Mouse (Mus musculus): ENCODE measurements around the gene Mylip. TPM values are rescaled to one million over a fixed set of nuclear protein-coding genes. Genes with fewer than 3 reads are reported as not detected.

Gene Mylip
- total RNA-seq (2023), result 10 to 100 TPM; 37.5 to 38.0 TPM

GRCm38 (mm10) chr13:45389448-45390311, at the start of gene Mylip:
Gene Mylip, plus strand, starts transcription at chr13:45389742.

Other genes starting within 250 kb of the Mylip start
- gene Gmpr, start 117.7 kb downstream of the Mylip start, total RNA-seq (2023), result 1 to 10 TPM in 1 of 2 experiments, under 1 TPM in 1; 0.81 to 1.1 TPM

Measured in monocyte, adult 59 days (primary cell).